Mouse (Mus musculus): Measurements from ENCODE around the gene Ldb2. TPM values are rescaled to one million over a fixed set of nuclear protein-coding genes. Genes with fewer than 3 reads are reported as not detected.

The Ldb2 gene
- polyA plus RNA-seq, 1 experiment from 2014 or later: 71.3 TPM

- Histone ChIP-seq H3K4me3 (ENCODE audit: low read depth, low read length) (no peak overlapping the region), H3K4me1 (ENCODE audit: control insufficient read depth, insufficient read depth, low read length) (no peaks in the 10 kb centered on the region), H3K27me3 (ENCODE audit: control insufficient read depth, insufficient read depth, low read length) (no peaks in the 10 kb centered on the region), H3K9me3 (ENCODE audit: control insufficient read depth, low read depth, low read length) (no peaks in the 10 kb centered on the region), H3K27ac (ENCODE audit: low read length) (no peak overlapping the region), H3K4me2 (replicated peaks; ENCODE audit: low read depth, low read length) (no peak overlapping the region), H3K36me3 (ENCODE audit: control insufficient read depth, insufficient read depth, low read length) (no peaks in the 10 kb centered on the region), H3K9ac (replicated peaks; ENCODE audit: low read depth, low read length) (no peak overlapping the region)
- no peak for ATAC-seq (ENCODE audit: insufficient number of reproducible peaks, insufficient read depth, low FRiP score, low read depth)
- 84% methylated on average over 5 of the region's 5 CpGs for WGBS
Measured at GRCm38 (mm10) chr5:44627487-44627886, 172.0 kb downstream of the Ldb2 start.

- 92% methylated on average over 2 of the region's 2 CpGs for WGBS
- H3K4me3 ChIP-seq (ENCODE audit: low read depth, low read length): no peak overlapping the region
- no peaks in the 10 kb centered on the region for H3K36me3 ChIP-seq (ENCODE audit: control insufficient read depth, insufficient read depth, low read length)
- H3K9me3 ChIP-seq (ENCODE audit: control insufficient read depth, low read depth, low read length): no peaks in the 10 kb centered on the region
- no peak overlapping the region for H3K27ac ChIP-seq (ENCODE audit: low read length)
- no peaks in the 10 kb centered on the region for H3K27me3 ChIP-seq (ENCODE audit: control insufficient read depth, insufficient read depth, low read length)
- no peaks in the 10 kb centered on the region for H3K4me1 ChIP-seq (ENCODE audit: control insufficient read depth, insufficient read depth, low read length)
- H3K4me2 ChIP-seq (replicated peaks; ENCODE audit: low read depth, low read length): no peak overlapping the region
- no peak overlapping the region for H3K9ac ChIP-seq (replicated peaks; ENCODE audit: low read depth, low read length)
- ATAC-seq (ENCODE audit: insufficient number of reproducible peaks, insufficient read depth, low FRiP score, low read depth): no peak
Measured at GRCm38 (mm10) chr5:44626885-44627284, 172.6 kb downstream of the Ldb2 start.

GRCm38 (mm10) chr5:44626114-44626513 is 173.4 kb downstream of the Ldb2 start:
- H3K27ac ChIP-seq (ENCODE audit: low read length): no peak overlapping the region
- no peaks in the 10 kb centered on the region for H3K4me1 ChIP-seq (ENCODE audit: control insufficient read depth, insufficient read depth, low read length)
- ATAC-seq (ENCODE audit: insufficient number of reproducible peaks, insufficient read depth, low FRiP score, low read depth): no peak
- no peak overlapping the region for H3K4me2 ChIP-seq (replicated peaks; ENCODE audit: low read depth, low read length)
- H3K36me3 ChIP-seq (ENCODE audit: control insufficient read depth, insufficient read depth, low read length): no peaks in the 10 kb centered on the region
- H3K9ac ChIP-seq (replicated peaks; ENCODE audit: low read depth, low read length): no peak overlapping the region
- H3K9me3 ChIP-seq (ENCODE audit: control insufficient read depth, low read depth, low read length): no peaks in the 10 kb centered on the region
- WGBS: 65% methylated on average over 2 of the region's 2 CpGs
- no peaks in the 10 kb centered on the region for H3K27me3 ChIP-seq (ENCODE audit: control insufficient read depth, insufficient read depth, low read length)
- H3K4me3 ChIP-seq (ENCODE audit: low read depth, low read length): no peak overlapping the region

DNA sequence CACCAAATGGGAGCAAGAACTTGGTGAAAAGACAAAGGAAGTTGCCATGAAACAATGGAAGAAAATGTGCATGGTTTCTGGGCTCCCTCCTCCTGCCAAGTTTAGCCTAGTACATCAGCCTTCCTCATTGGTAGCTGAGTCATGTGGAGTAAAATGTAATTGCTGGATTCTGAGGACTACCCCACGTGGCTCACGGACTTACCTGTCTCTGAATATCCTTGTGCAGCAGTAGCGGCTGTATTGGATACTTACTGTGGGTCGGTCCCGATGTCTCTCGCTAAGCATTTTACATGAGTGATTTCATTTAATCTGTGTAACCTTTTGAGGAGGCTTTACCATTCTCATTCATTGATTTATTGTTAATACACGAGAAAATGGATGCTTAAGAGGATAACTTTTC is 183.8 kb downstream of the Ldb2 start:
- no peak overlapping the region for H3K4me2 ChIP-seq (replicated peaks; ENCODE audit: low read depth, low read length)
- ATAC-seq (ENCODE audit: insufficient number of reproducible peaks, insufficient read depth, low FRiP score, low read depth): no peak
- no peak overlapping the region for H3K9ac ChIP-seq (replicated peaks; ENCODE audit: low read depth, low read length)
- no peaks in the 10 kb centered on the region for H3K9me3 ChIP-seq (ENCODE audit: control insufficient read depth, low read depth, low read length)
- H3K36me3 ChIP-seq (ENCODE audit: control insufficient read depth, insufficient read depth, low read length): no peaks in the 10 kb centered on the region
- no peak overlapping the region for H3K4me3 ChIP-seq (ENCODE audit: low read depth, low read length)
- H3K27me3 ChIP-seq (ENCODE audit: control insufficient read depth, insufficient read depth, low read length): no peaks in the 10 kb centered on the region
- 86% methylated on average over 7 of the region's 7 CpGs for WGBS
- H3K27ac ChIP-seq (ENCODE audit: low read length): no peak overlapping the region
- no peaks in the 10 kb centered on the region for H3K4me1 ChIP-seq (ENCODE audit: control insufficient read depth, insufficient read depth, low read length)

DNA sequence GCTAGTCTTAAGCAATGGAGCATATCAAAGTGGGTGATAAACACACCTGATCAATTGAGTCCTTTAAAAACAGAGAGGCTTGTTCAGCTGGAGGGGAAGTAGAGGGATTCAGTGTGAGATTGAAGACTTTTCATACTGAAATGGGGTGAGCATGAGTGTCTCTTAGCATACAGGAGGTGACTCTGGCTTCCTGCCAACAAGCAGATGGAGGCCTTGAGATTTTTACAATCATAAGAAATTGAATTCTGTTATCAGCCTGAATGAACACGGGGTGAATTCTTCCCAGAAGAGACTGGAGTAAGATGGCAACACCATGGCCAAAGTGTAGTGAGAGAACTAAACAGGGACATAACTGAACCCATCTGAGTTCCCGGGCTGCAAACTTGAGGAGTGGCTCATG is 190.6 kb downstream of the Ldb2 start:
- H3K4me1 ChIP-seq (ENCODE audit: control insufficient read depth, insufficient read depth, low read length): no peaks in the 10 kb centered on the region

GRCm38 (mm10) chr5:44601340-44601739 is 198.1 kb downstream of the Ldb2 start:
- Histone ChIP-seq H3K27me3 (ENCODE audit: control insufficient read depth, insufficient read depth, low read length) (no peaks in the 10 kb centered on the region), H3K9ac (replicated peaks; ENCODE audit: low read depth, low read length) (no peak overlapping the region), H3K9me3 (ENCODE audit: control insufficient read depth, low read depth, low read length) (no peaks in the 10 kb centered on the region), H3K27ac (ENCODE audit: low read length) (no peak overlapping the region), H3K36me3 (ENCODE audit: control insufficient read depth, insufficient read depth, low read length) (no peaks in the 10 kb centered on the region), H3K4me1 (ENCODE audit: control insufficient read depth, insufficient read depth, low read length) (no peaks in the 10 kb centered on the region; the same call in 1 of the 2 replicates), H3K4me2 (replicated peaks; ENCODE audit: low read depth, low read length) (no peak overlapping the region), H3K4me3 (ENCODE audit: low read depth, low read length) (no peak overlapping the region)
- WGBS: 32% methylated on average over 1 of the region's 1 CpGs
- ATAC-seq (ENCODE audit: insufficient number of reproducible peaks, insufficient read depth, low FRiP score, low read depth): no peak

More for the DNA sequence above, 190.6 kb downstream of the Ldb2 start:
- no peak overlapping the region for H3K27ac ChIP-seq (ENCODE audit: low read length)
- H3K9ac ChIP-seq (replicated peaks; ENCODE audit: low read depth, low read length): no peak overlapping the region
- H3K4me3 ChIP-seq (ENCODE audit: low read depth, low read length): no peak overlapping the region
- no peak for ATAC-seq (ENCODE audit: insufficient number of reproducible peaks, insufficient read depth, low FRiP score, low read depth)
- no peaks in the 10 kb centered on the region for H3K9me3 ChIP-seq (ENCODE audit: control insufficient read depth, low read depth, low read length)
- no peaks in the 10 kb centered on the region for H3K36me3 ChIP-seq (ENCODE audit: control insufficient read depth, insufficient read depth, low read length)
- WGBS: 62% methylated on average over 2 of the region's 2 CpGs
- no peaks in the 10 kb centered on the region for H3K27me3 ChIP-seq (ENCODE audit: control insufficient read depth, insufficient read depth, low read length)
- no peak overlapping the region for H3K4me2 ChIP-seq (replicated peaks; ENCODE audit: low read depth, low read length)

GRCm38 (mm10) chr5:44593522-44594218 is 205.8 kb downstream of the Ldb2 start:
- Histone ChIP-seq H3K27me3 (ENCODE audit: control insufficient read depth, insufficient read depth, low read length) (no peaks in the 10 kb centered on the region), H3K36me3 (ENCODE audit: control insufficient read depth, insufficient read depth, low read length) (no peaks in the 10 kb centered on the region), H3K9ac (replicated peaks; ENCODE audit: low read depth, low read length) (no peak overlapping the region), H3K27ac (ENCODE audit: low read length) (peak overlapping the region; percentile 62), H3K9me3 (ENCODE audit: control insufficient read depth, low read depth, low read length) (no peaks in the 10 kb centered on the region), H3K4me2 (replicated peaks; ENCODE audit: low read depth, low read length) (no peak overlapping the region), H3K4me3 (ENCODE audit: low read depth, low read length) (no peak overlapping the region), H3K4me1 (ENCODE audit: control insufficient read depth, insufficient read depth, low read length) (peaks cover 13% of the 10 kb centered on the region; the same call in 1 of the 2 replicates)
- no peak for ATAC-seq (ENCODE audit: insufficient number of reproducible peaks, insufficient read depth, low FRiP score, low read depth)
- WGBS: 43% methylated on average over 15 of the region's 15 CpGs

GRCm38 (mm10) chr5:44590750-44591149 is 208.7 kb downstream of the Ldb2 start:
- 78% methylated on average over 3 of the region's 3 CpGs for WGBS
- ATAC-seq (ENCODE audit: insufficient number of reproducible peaks, insufficient read depth, low FRiP score, low read depth): no peak
- H3K4me3 ChIP-seq (ENCODE audit: low read depth, low read length): no peak overlapping the region
- H3K4me1 ChIP-seq (ENCODE audit: control insufficient read depth, insufficient read depth, low read length): peaks cover 20% of the 10 kb centered on the region
- H3K9ac ChIP-seq (replicated peaks; ENCODE audit: low read depth, low read length): no peak overlapping the region
- no peaks in the 10 kb centered on the region for H3K27me3 ChIP-seq (ENCODE audit: control insufficient read depth, insufficient read depth, low read length)
- no peak overlapping the region for H3K4me2 ChIP-seq (replicated peaks; ENCODE audit: low read depth, low read length)
- H3K27ac ChIP-seq (ENCODE audit: low read length): no peak overlapping the region
- H3K36me3 ChIP-seq (ENCODE audit: control insufficient read depth, insufficient read depth, low read length): no peaks in the 10 kb centered on the region
- no peaks in the 10 kb centered on the region for H3K9me3 ChIP-seq (ENCODE audit: control insufficient read depth, low read depth, low read length)

DNA sequence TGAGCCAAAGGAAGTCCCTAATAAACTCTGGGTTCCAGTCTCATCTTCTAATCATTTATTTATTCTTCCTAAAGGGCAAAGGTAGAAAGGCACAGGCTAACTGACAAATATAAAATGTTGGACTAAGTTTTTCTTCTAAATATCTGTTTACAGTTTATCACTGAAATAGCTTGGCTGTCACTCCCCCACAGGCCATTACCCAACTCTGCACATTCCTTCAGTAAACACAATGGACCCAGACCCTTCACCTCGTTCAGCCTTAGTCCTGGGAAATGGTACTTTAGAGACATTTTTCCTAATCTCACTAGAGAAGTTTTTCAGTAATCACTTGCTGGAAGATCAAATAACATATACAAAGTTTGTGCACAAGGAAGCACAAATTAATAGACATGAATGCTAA is 210.2 kb downstream of the Ldb2 start:
- WGBS: 10% methylated on average over 1 of the region's 1 CpGs
- Histone ChIP-seq H3K27me3 (ENCODE audit: control insufficient read depth, insufficient read depth, low read length) (no peaks in the 10 kb centered on the region), H3K4me1 (ENCODE audit: control insufficient read depth, insufficient read depth, low read length) (peaks cover 19% of the 10 kb centered on the region), H3K9ac (replicated peaks; ENCODE audit: low read depth, low read length) (no peak overlapping the region), H3K36me3 (ENCODE audit: control insufficient read depth, insufficient read depth, low read length) (no peaks in the 10 kb centered on the region), H3K27ac (ENCODE audit: low read length) (no peak overlapping the region), H3K9me3 (ENCODE audit: control insufficient read depth, low read depth, low read length) (no peaks in the 10 kb centered on the region), H3K4me2 (replicated peaks; ENCODE audit: low read depth, low read length) (no peak overlapping the region), H3K4me3 (ENCODE audit: low read depth, low read length) (no peak overlapping the region)
- no peak; the same call in 1 of the 2 replicates for ATAC-seq (ENCODE audit: insufficient number of reproducible peaks, insufficient read depth, low FRiP score, low read depth)

Measured in stomach, embryonic 14.5 days (tissue).